Mouse (Mus musculus) erythroblast, embryonic 14.5 days (primary cell): Measurements from ENCODE around the gene Ppp1r12c.
"Not testable (repeated sequence)": the region's sequence is repeated elsewhere in the genome, so short reads cannot be mapped to it uniquely, and the experiment has no call there.

Source experiments
- GATA1 ChIP-seq: IDR thresholded peaks from 2 replicates; pipeline ENCODE4 v1.6.1; 2012; ENCODE audit warnings: low read length, inconsistent platforms, mixed read lengths
- TAL1 ChIP-seq: IDR thresholded peaks from 3 replicates; pipeline ENCODE4 v1.6.1; 2012; ENCODE audit warnings: low read length, inconsistent platforms, mixed read lengths

DNA sequence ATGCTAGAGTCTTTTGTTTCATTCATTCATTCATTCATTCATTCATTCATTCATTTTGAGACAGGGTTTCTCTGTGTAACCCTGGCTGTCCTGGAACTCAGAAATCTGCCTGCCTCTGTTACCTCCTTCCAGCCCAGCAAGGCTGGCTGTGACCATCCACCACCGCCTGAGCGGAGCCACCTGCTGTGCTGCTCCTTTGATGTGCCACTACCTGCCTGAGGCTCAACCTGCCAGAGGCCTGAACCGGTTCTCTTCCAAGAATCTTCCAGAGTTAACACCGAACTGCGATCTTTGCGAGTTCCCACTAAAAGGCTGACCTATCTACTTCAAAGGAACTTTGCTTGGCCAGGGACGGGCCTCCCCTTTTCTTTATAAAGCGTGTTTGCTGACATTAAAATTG lies 28.7 kb upstream of the Ppp1r12c start:
- TF ChIP-seq GATA1, TAL1: not testable (repeated sequence)
